Mouse (Mus musculus): ENCODE data around the gene Lrrc37a. TPM values are rescaled to one million over a fixed set of nuclear protein-coding genes. Genes with fewer than 3 reads are reported as not detected.
"Not testable (repeated sequence)": the region's sequence is repeated elsewhere in the genome, so short reads cannot be mapped to it uniquely, and the experiment has no call there.

Gene Lrrc37a
- polyA plus RNA-seq, 1 experiment from 2014 or later, result not detected

GRCm38 (mm10) chr11:103411981-103412949, 92.1 kb downstream of the Lrrc37a start, which contains the start of gene Plekhm1:
Plekhm1 (minus strand) TSS chr11:103412687.
- H3K9ac ChIP-seq (replicated peaks), result peak within 1 kb of the TSS; percentile 91
- peak within 1 kb of the TSS; percentile 83 for H3K4me3 ChIP-seq (replicated peaks)
- H3K9me3 ChIP-seq, result no peaks in the 10 kb centered on the region
- no peaks in the 10 kb centered on the region for H3K27me3 ChIP-seq
- 0 out of 2 replicates have a peak, but pooled peaks cover 5% of the 10 kb centered on the region for H3K36me3 ChIP-seq
- peaks cover 27% of the 10 kb centered on the region for H3K4me1 ChIP-seq (replicated peaks)
- WGBS, result under 1% methylated on average over 67 of the region's 67 CpGs
- H3K4me2 ChIP-seq (replicated peaks), result peak within 1 kb of the TSS; percentile 84
- ATAC-seq, result peak; percentile 98
- peak within 1 kb of the TSS; percentile 78 for H3K27ac ChIP-seq

- Histone ChIP-seq H3K27ac (no peak overlapping the region), H3K4me3 (replicated peaks) (peak overlapping the region; percentile 83; the same call in 1 of the 2 replicates), H3K27me3 (no peaks in the 10 kb centered on the region), H3K36me3 (peaks cover 9% of the 10 kb centered on the region; the same call in 1 of the 2 replicates), H3K4me1 (replicated peaks) (peaks cover 28% of the 10 kb centered on the region), H3K9ac (replicated peaks) (no peak overlapping the region), H3K4me2 (replicated peaks) (peak overlapping the region; percentile 84), H3K9me3 (no peaks in the 10 kb centered on the region)
- 89% methylated on average over 1 of the region's 1 CpGs for WGBS
- ATAC-seq, result no peak
These were observed 93.1 kb downstream of the Lrrc37a start for GRCm38 (mm10) chr11:103411301-103411700.

- no peak for ATAC-seq
These were observed 95.5 kb downstream of the Lrrc37a start for GRCm38 (mm10) chr11:103408880-103409279.

GRCm38 (mm10) chr11:103407136-103407535, 97.3 kb downstream of the Lrrc37a start:
- 66% methylated on average over 5 of the region's 5 CpGs for WGBS
- not testable (repeated sequence) for H3K9ac ChIP-seq (replicated peaks); H3K4me3 ChIP-seq (replicated peaks); H3K4me2 ChIP-seq (replicated peaks); H3K27me3 ChIP-seq; H3K27ac ChIP-seq; H3K9me3 ChIP-seq; ATAC-seq
- peaks cover 35% of the 10 kb centered on the region for H3K36me3 ChIP-seq
- H3K4me1 ChIP-seq (replicated peaks), result peaks cover 21% of the 10 kb centered on the region

More at GRCm38 (mm10) chr11:103408880-103409279, 95.5 kb downstream of the Lrrc37a start:
- Histone ChIP-seq H3K9me3 (no peaks in the 10 kb centered on the region), H3K27ac (no peak overlapping the region), H3K27me3 (no peaks in the 10 kb centered on the region), H3K4me2 (replicated peaks) (no peak overlapping the region), H3K4me3 (replicated peaks) (no peak overlapping the region), H3K4me1 (replicated peaks) (peaks cover 28% of the 10 kb centered on the region), H3K36me3 (peaks cover 18% of the 10 kb centered on the region), H3K9ac (replicated peaks) (no peak overlapping the region)
- 93% methylated on average over 13 of the region's 13 CpGs for WGBS

- no peaks in the 10 kb centered on the region for H3K27me3 ChIP-seq
- no peaks in the 10 kb centered on the region for H3K9me3 ChIP-seq
- no peak overlapping the region for H3K9ac ChIP-seq (replicated peaks)
- 84% methylated on average over 7 of the region's 7 CpGs for WGBS
- H3K27ac ChIP-seq, result no peak overlapping the region
- peaks cover 15% of the 10 kb centered on the region for H3K4me1 ChIP-seq (replicated peaks)
- H3K4me3 ChIP-seq (replicated peaks), result no peak overlapping the region
- no peak overlapping the region for H3K4me2 ChIP-seq (replicated peaks)
- ATAC-seq, result no peak
- H3K36me3 ChIP-seq, result peaks cover 36% of the 10 kb centered on the region
These were observed 97.8 kb downstream of the Lrrc37a start for GRCm38 (mm10) chr11:103406551-103406950.

- peaks cover 8% of the 10 kb centered on the region; the same call in 1 of the 2 replicates for H3K4me1 ChIP-seq (replicated peaks)
- no peak overlapping the region for H3K4me3 ChIP-seq (replicated peaks)
- H3K4me2 ChIP-seq (replicated peaks), result no peak overlapping the region
- H3K9ac ChIP-seq (replicated peaks), result no peak overlapping the region
- 83% methylated on average over 1 of the region's 1 CpGs for WGBS
- H3K36me3 ChIP-seq, result peaks cover 36% of the 10 kb centered on the region
- no peaks in the 10 kb centered on the region for H3K9me3 ChIP-seq
- H3K27me3 ChIP-seq, result no peaks in the 10 kb centered on the region
- no peak for ATAC-seq
- H3K27ac ChIP-seq, result no peak overlapping the region
These were observed 98.6 kb downstream of the Lrrc37a start for GRCm38 (mm10) chr11:103405814-103406213.

- H3K27ac ChIP-seq, result no peak overlapping the region
These were observed 99.8 kb downstream of the Lrrc37a start for GRCm38 (mm10) chr11:103404618-103405017.

GRCm38 (mm10) chr11:103403776-103404175, 100.6 kb downstream of the Lrrc37a start:
- Histone ChIP-seq H3K4me2 (replicated peaks) (no peak overlapping the region), H3K36me3 (peaks cover 36% of the 10 kb centered on the region), H3K27me3 (no peaks in the 10 kb centered on the region), H3K4me1 (replicated peaks) (0 out of 2 replicates have a peak, but pooled peaks cover 7% of the 10 kb centered on the region), H3K4me3 (replicated peaks) (no peak overlapping the region), H3K9ac (replicated peaks) (no peak overlapping the region), H3K27ac (no peak overlapping the region), H3K9me3 (no peaks in the 10 kb centered on the region)
- ATAC-seq, result no peak
- WGBS, result 71% methylated on average over 4 of the region's 4 CpGs

More at GRCm38 (mm10) chr11:103404618-103405017, 99.8 kb downstream of the Lrrc37a start:
- H3K4me3 ChIP-seq (replicated peaks), result no peak overlapping the region
- no peak for ATAC-seq
- no peak overlapping the region for H3K4me2 ChIP-seq (replicated peaks)
- no peaks in the 10 kb centered on the region for H3K9me3 ChIP-seq
- H3K36me3 ChIP-seq, result peaks cover 36% of the 10 kb centered on the region
- no peak overlapping the region for H3K9ac ChIP-seq (replicated peaks)
- H3K27me3 ChIP-seq, result no peaks in the 10 kb centered on the region
- H3K4me1 ChIP-seq (replicated peaks), result 0 out of 2 replicates have a peak, but pooled peaks cover 7% of the 10 kb centered on the region

- H3K9me3 ChIP-seq, result no peaks in the 10 kb centered on the region
- H3K9ac ChIP-seq (replicated peaks), result no peak overlapping the region
- 0 out of 2 replicates have a peak, but pooled peaks cover 5% of the 10 kb centered on the region for H3K4me1 ChIP-seq (replicated peaks)
- peaks cover 36% of the 10 kb centered on the region for H3K36me3 ChIP-seq
- ATAC-seq, result no peak
- 93% methylated on average over 5 of the region's 5 CpGs for WGBS
- H3K4me3 ChIP-seq (replicated peaks), result no peak overlapping the region
- H3K27ac ChIP-seq, result no peak overlapping the region
- H3K4me2 ChIP-seq (replicated peaks), result no peak overlapping the region
- no peaks in the 10 kb centered on the region for H3K27me3 ChIP-seq
These were observed 101.7 kb downstream of the Lrrc37a start for GRCm38 (mm10) chr11:103402738-103403137.

- Histone ChIP-seq H3K4me2 (replicated peaks) (no peak overlapping the region), H3K36me3 (peaks cover 36% of the 10 kb centered on the region), H3K4me3 (replicated peaks) (no peak overlapping the region), H3K4me1 (replicated peaks) (0 out of 2 replicates have a peak, but pooled peaks cover under 1% of the 10 kb centered on the region), H3K9ac (replicated peaks) (no peak overlapping the region), H3K27ac (no peak overlapping the region), H3K9me3 (no peaks in the 10 kb centered on the region), H3K27me3 (no peaks in the 10 kb centered on the region)
- no peak for ATAC-seq
- 65% methylated on average over 2 of the region's 2 CpGs for WGBS
These were observed 102.2 kb downstream of the Lrrc37a start for GRCm38 (mm10) chr11:103402198-103402597.
